Mouse (Mus musculus): ENCODE measurements around the gene Dcaf1. TPM values are rescaled to one million over a fixed set of nuclear protein-coding genes. Genes with fewer than 3 reads are reported as not detected.

Dcaf1 gene
- total RNA-seq, 2 experiments from 2014 or later, result 16.5 to 27.9 TPM

GRCm38 (mm10) chr9:106901596-106901995 is 79.9 kb downstream of the Dcaf1 start:
- ATAC-seq (replicated peaks; ENCODE audit: low FRiP score, poor library complexity, severe bottlenecking), result no peak

- no peak for ATAC-seq (replicated peaks; ENCODE audit: low FRiP score, poor library complexity, severe bottlenecking)
Observed at GRCm38 (mm10) chr9:106903099-106903790, 81.6 kb downstream of the Dcaf1 start.

- ATAC-seq (replicated peaks; ENCODE audit: low FRiP score, poor library complexity, severe bottlenecking), result peak; percentile 68
Observed at GRCm38 (mm10) chr9:106903791-106904134, 82.1 kb downstream of the Dcaf1 start.

GRCm38 (mm10) chr9:106906597-106906996 is 84.9 kb downstream of the Dcaf1 start:
- no peak for ATAC-seq (replicated peaks; ENCODE audit: low FRiP score, poor library complexity, severe bottlenecking)

- no peak for ATAC-seq (replicated peaks; ENCODE audit: low FRiP score, poor library complexity, severe bottlenecking)
Observed at GRCm38 (mm10) chr9:106908174-106908573, 86.5 kb downstream of the Dcaf1 start.

- no peak for ATAC-seq (replicated peaks; ENCODE audit: low FRiP score, poor library complexity, severe bottlenecking)
Observed at GRCm38 (mm10) chr9:106908715-106909114, 87.0 kb downstream of the Dcaf1 start.

- no peak for ATAC-seq (replicated peaks; ENCODE audit: low FRiP score, poor library complexity, severe bottlenecking)
Observed at GRCm38 (mm10) chr9:106911624-106912023, 90.0 kb downstream of the Dcaf1 start.

GRCm38 (mm10) chr9:106913759-106914158 is 92.1 kb downstream of the Dcaf1 start:
- no peak for ATAC-seq (replicated peaks; ENCODE audit: low FRiP score, poor library complexity, severe bottlenecking)

GRCm38 (mm10) chr9:106914878-106915277 is 93.2 kb downstream of the Dcaf1 start:
- no peak for ATAC-seq (replicated peaks; ENCODE audit: low FRiP score, poor library complexity, severe bottlenecking)

Other genes with a start within 250 kb of the Dcaf1 start
- not detected in 2 replicates for gene Iqcf6, start 195.3 kb upstream of the Dcaf1 start, total RNA-seq (2015; ENCODE audit: low replicate concordance)
- not detected in 2 replicates for gene Iqcf6, start 195.3 kb upstream of the Dcaf1 start, total RNA-seq (2017; ENCODE audit: low replicate concordance)
- gene Grm2, start 165.8 kb upstream of the Dcaf1 start, total RNA-seq (2015; ENCODE audit: low replicate concordance), result not detected in 2 replicates
- gene Grm2, start 165.8 kb upstream of the Dcaf1 start, total RNA-seq (2017; ENCODE audit: low replicate concordance), result not detected in 2 replicates
- gene Tex264, start 135.9 kb upstream of the Dcaf1 start, total RNA-seq (2015; ENCODE audit: low replicate concordance), result 1.9 and 9.0 TPM in 2 replicates
- 8.8 and 10.9 TPM in 2 replicates for gene Tex264, start 135.9 kb upstream of the Dcaf1 start, total RNA-seq (2017; ENCODE audit: low replicate concordance)
- gene Rad54l2, start 32.7 kb upstream of the Dcaf1 start, total RNA-seq (2015; ENCODE audit: low replicate concordance), result 2.1 and 4.4 TPM in 2 replicates
- gene Rad54l2, start 32.7 kb upstream of the Dcaf1 start, total RNA-seq (2017; ENCODE audit: low replicate concordance), result 2.9 and 3.2 TPM in 2 replicates
- gene Rbm15b, start 65.6 kb downstream of the Dcaf1 start, total RNA-seq (2015; ENCODE audit: low replicate concordance), result 4.2 and 6.9 TPM in 2 replicates
- gene Rbm15b, start 65.6 kb downstream of the Dcaf1 start, total RNA-seq (2017; ENCODE audit: low replicate concordance), result 8.6 and 10.2 TPM in 2 replicates
- 112 and 129 TPM in 2 replicates for gene Manf, start 70.1 kb downstream of the Dcaf1 start, total RNA-seq (2015; ENCODE audit: low replicate concordance)
- gene Manf, start 70.1 kb downstream of the Dcaf1 start, total RNA-seq (2017; ENCODE audit: low replicate concordance), result 49.9 and 77.7 TPM in 2 replicates